Mouse (Mus musculus) E14TG2a.4 (cell line): ENCODE data around the gene Igfbp6.

Experiments used
- CTCF ChIP-seq: conservative IDR thresholded peaks from 2 replicates; pipeline ENCODE4 v1.5.1; 2014; ENCODE audit warnings: low read length
- NANOG ChIP-seq: IDR thresholded peaks from 2 replicates; pipeline ENCODE4 v1.6.1; 2014; ENCODE audit warnings: borderline replicate concordance, low read length, mixed read lengths
- POU5F1 ChIP-seq: IDR thresholded peaks from 2 replicates; pipeline ENCODE4 v1.6.1; 2014; ENCODE audit warnings: low read length, borderline replicate concordance

- TF ChIP-seq CTCF (no peak), NANOG (no peak), POU5F1 (no peak)
These were observed 8.5 kb downstream of the Igfbp6 start for GRCm38 (mm10) chr15:102152646-102153045.
